Comparison of ENCODE assay signal across 8 mouse cellular contexts in the genomic region with DNA sequence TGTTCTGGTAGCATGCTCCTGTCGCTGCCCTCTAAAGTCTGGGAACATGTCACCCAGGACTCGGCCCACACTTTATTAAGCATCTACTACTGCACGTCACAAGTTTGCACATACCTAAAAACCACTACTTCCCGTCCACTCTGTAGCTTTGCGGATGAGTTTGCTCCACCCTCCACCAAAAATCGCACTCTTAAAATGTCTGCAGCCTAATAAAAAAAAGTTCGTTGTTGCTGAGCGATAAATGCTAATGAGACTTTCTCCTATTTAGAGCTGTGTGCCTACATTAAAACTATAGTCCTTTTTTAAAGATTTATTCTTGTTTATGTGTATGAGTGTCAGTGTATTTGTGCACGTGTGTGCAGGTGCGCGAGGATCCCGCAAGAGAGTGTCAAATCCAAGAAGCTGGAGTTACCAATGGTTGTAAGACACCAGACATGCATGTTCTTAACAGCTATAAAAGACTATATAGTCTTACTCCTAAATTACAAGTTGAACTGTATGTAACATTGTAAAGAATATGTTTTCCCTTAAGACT. TPM values are rescaled to one million over a fixed set of nuclear protein-coding genes. Genes with fewer than 3 reads are reported as not detected.
A peak's percentile ranks its signal among the peaks of the same experiment; 100 is the strongest.
DNase-seq lines count a peak whose midpoint lies in the region; ATAC-seq lines count a peak whose summit lies in the region.

No protein-coding gene starts in this region.

- H3K27me3 ChIP-seq in heart, embryonic 15.5 days: no peaks in the 10 kb centered on the region

- H3K4me2 ChIP-seq in heart, embryonic 15.5 days: peak overlapping the region; percentile 86

- H3K4me1 ChIP-seq in heart, embryonic 15.5 days (replicated peaks): peaks cover 6% of the 10 kb centered on the region; the same call in 1 of the 2 replicates

- no peaks in the 10 kb centered on the region for H3K9me3 ChIP-seq in heart, embryonic 15.5 days (replicated peaks)

- WGBS in heart, embryonic 15.5 days: 40% methylated on average over 12 of the region's 12 CpGs

- peak overlapping the region; percentile 89 for H3K27ac ChIP-seq in heart, embryonic 15.5 days

- ATAC-seq in heart, embryonic 15.5 days (replicated peaks; ENCODE audit: insufficient number of reproducible peaks, insufficient read depth, low FRiP score, low read depth): no peak
- ATAC-seq in granulocyte monocyte progenitor cell, adult 5-6 weeks (replicated peaks; ENCODE audit: poor library complexity, severe bottlenecking): peak; percentile 45
- ATAC-seq in megakaryocyte progenitor cell, adult 5-6 weeks (replicated peaks; ENCODE audit: poor library complexity): peak; percentile 23
- ATAC-seq in erythroid progenitor cell, adult 5-6 weeks (replicated peaks; ENCODE audit: low FRiP score, poor library complexity, severe bottlenecking): no peak

- peaks cover 7% of the 10 kb centered on the region; the same call in 1 of the 2 replicates for H3K36me3 ChIP-seq in heart, embryonic 15.5 days

- no peak for DNase-seq in heart, adult 9 months (ENCODE audit: low spot score in 2 of 2)
- DNase-seq in NIH3T3 (ENCODE audit: low read depth): peak; percentile 72
- DNase-seq in ovary, postnatal 10 days (ENCODE audit: low spot score): no peak
- DNase-seq in cerebellum, adult 9-11 months: no peak

- H3K4me3 ChIP-seq in heart, embryonic 15.5 days: peak overlapping the region; percentile 99

- peak overlapping the region; percentile 81 for H3K9ac ChIP-seq in heart, embryonic 15.5 days

RNA-seq across cellular contexts. Expression of gene Ikbip, which starts 0.7 kb away (rescaled TPM):
- polyA plus RNA-seq in heart, embryonic 15.5 days (2015; fragmentation: Nextera tagmentation; extraction: Ambion mirVana): 38.4 and 38.7 TPM in 2 replicates
- 14.1 and 18.8 TPM in 2 replicates for total RNA-seq in granulocyte monocyte progenitor cell, adult 5-6 weeks (2014; fragmentation: Nextera tagmentation)
- 29.7 and 35.7 TPM in 2 replicates for total RNA-seq in granulocyte monocyte progenitor cell, adult 5-6 weeks (2017)
- 17.1 TPM in 2 replicates for total RNA-seq in megakaryocyte progenitor cell, adult 5-6 weeks (2015)
- total RNA-seq in megakaryocyte progenitor cell, adult 5-6 weeks (2017): 23.1 and 26.9 TPM in 2 replicates
- 3.4 and 6.1 TPM in 2 replicates for total RNA-seq in erythroid progenitor cell, adult 5-6 weeks (2015; ENCODE audit: low replicate concordance)
- total RNA-seq in erythroid progenitor cell, adult 5-6 weeks (2017; ENCODE audit: low replicate concordance): 3.0 and 3.3 TPM in 2 replicates

RNA-seq across cellular contexts. Expression of gene Apaf1, which starts 0.9 kb away (rescaled TPM):
- 12.8 TPM in 2 replicates for polyA plus RNA-seq in heart, embryonic 15.5 days (2015; fragmentation: Nextera tagmentation; extraction: Ambion mirVana)
- 63.4 and 87.2 TPM in 2 replicates for total RNA-seq in granulocyte monocyte progenitor cell, adult 5-6 weeks (2014; fragmentation: Nextera tagmentation)
- 29.6 and 36.4 TPM in 2 replicates for total RNA-seq in granulocyte monocyte progenitor cell, adult 5-6 weeks (2017)
- 68.3 and 71.6 TPM in 2 replicates for total RNA-seq in megakaryocyte progenitor cell, adult 5-6 weeks (2015)
- total RNA-seq in megakaryocyte progenitor cell, adult 5-6 weeks (2017): 35.0 and 40.7 TPM in 2 replicates
- total RNA-seq in erythroid progenitor cell, adult 5-6 weeks (2015; ENCODE audit: low replicate concordance): 27.7 and 47.6 TPM in 2 replicates
- total RNA-seq in erythroid progenitor cell, adult 5-6 weeks (2017; ENCODE audit: low replicate concordance): 34.4 and 36.8 TPM in 2 replicates

RNA-seq across cellular contexts. Expression of gene Slc25a3, which starts 40.4 kb away (rescaled TPM):
- 912 and 1,036 TPM in 2 replicates for polyA plus RNA-seq in heart, embryonic 15.5 days (2015; fragmentation: Nextera tagmentation; extraction: Ambion mirVana)
- 534 and 562 TPM in 2 replicates for total RNA-seq in granulocyte monocyte progenitor cell, adult 5-6 weeks (2014; fragmentation: Nextera tagmentation)
- 175 and 228 TPM in 2 replicates for total RNA-seq in granulocyte monocyte progenitor cell, adult 5-6 weeks (2017)
- 664 and 680 TPM in 2 replicates for total RNA-seq in megakaryocyte progenitor cell, adult 5-6 weeks (2015)
- 231 and 244 TPM in 2 replicates for total RNA-seq in megakaryocyte progenitor cell, adult 5-6 weeks (2017)
- total RNA-seq in erythroid progenitor cell, adult 5-6 weeks (2015; ENCODE audit: low replicate concordance): 175 and 210 TPM in 2 replicates
- total RNA-seq in erythroid progenitor cell, adult 5-6 weeks (2017; ENCODE audit: low replicate concordance): 51.1 and 72.6 TPM in 2 replicates

Comparison
In these comparisons a context has a peak if more than half of its experiments do, and no peak if none do; other contexts are left out.
1. ATAC-seq: peak in granulocyte monocyte progenitor cell, adult 5-6 weeks (single experiment) and megakaryocyte progenitor cell, adult 5-6 weeks (single experiment); none in heart, embryonic 15.5 days (single experiment) and erythroid progenitor cell, adult 5-6 weeks (single experiment).